Mouse (Mus musculus): Measurements from ENCODE around the gene Pttg1.

The Pttg1 gene

GRCm38 (mm10) chr11:43410291-43410690 lies 15.8 kb downstream of the Pttg1 start:
- DNase-seq (ENCODE audit: low spot score in 2 of 2) = peak in 1 of 2 experiments; percentile 12

GRCm38 (mm10) chr11:43408888-43409287 lies 17.2 kb downstream of the Pttg1 start:
- DNase-seq (ENCODE audit: low spot score in 2 of 2) = no peak

DNA sequence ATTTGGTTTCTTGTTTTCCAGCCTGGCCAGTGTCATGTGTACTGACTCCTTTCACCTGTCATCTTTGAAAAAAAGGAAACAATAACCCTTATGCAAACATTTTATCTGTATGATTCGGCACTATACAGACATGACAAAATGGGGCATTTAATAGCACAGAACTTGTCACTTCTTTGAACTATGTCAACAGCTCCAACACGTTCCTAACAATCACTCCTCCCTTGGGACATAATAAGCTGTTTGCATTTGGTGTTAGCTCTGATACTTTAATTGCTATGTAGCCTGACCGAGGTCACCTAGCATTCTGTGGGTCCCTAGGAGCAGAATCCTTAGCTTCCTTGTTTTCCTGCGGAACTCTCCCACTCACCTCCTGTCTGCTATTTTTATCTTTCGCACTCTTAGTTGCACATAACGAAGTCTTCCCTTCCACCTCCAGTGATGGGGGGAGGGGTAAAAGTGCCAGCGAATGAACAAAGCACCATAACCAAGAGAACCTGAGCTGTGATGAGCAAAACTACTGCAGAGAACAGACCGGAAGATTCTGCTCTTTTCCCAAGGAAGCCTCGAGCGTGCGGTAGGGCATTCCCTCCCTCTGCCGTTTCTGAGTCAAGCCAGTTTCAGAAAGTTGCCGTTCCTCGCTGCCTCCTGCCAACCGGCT lies 21.8 kb downstream of the Pttg1 start:
- DNase-seq (ENCODE audit: low spot score in 2 of 2) = no peak

- DNase-seq (ENCODE audit: low spot score in 2 of 2) = no peak
These were observed 25.9 kb downstream of the Pttg1 start for GRCm38 (mm10) chr11:43400131-43400530.

GRCm38 (mm10) chr11:43399297-43399696 lies 26.8 kb downstream of the Pttg1 start:
- DNase-seq (ENCODE audit: low spot score in 2 of 2) = no peak

DNA sequence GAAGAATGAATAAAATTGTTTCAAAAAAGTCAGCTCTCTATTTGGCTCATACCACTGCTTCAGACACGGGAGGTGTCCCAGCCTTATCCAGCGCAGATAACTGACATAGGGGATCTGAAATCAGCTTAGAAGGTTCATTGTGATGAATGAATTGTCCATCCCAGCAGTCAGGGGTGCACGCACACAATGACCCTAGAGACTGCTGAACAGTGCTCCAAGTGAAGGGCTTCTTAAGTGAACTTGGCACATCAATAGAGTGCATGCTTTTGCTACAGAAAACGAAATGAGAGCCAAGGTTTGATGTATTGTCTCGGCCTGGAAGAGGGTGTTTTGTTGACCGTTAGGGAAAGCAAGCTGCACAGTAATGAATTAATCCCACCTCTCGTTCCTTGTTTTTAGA lies 29.4 kb downstream of the Pttg1 start:
- no peak for DNase-seq (ENCODE audit: low spot score in 2 of 2)

GRCm38 (mm10) chr11:43396246-43396645 lies 29.8 kb downstream of the Pttg1 start:
- DNase-seq (ENCODE audit: low spot score in 2 of 2) = no peak

GRCm38 (mm10) chr11:43395073-43395948 lies 30.7 kb downstream of the Pttg1 start:
- DNase-seq (ENCODE audit: low spot score in 2 of 2) = no peak

DNA sequence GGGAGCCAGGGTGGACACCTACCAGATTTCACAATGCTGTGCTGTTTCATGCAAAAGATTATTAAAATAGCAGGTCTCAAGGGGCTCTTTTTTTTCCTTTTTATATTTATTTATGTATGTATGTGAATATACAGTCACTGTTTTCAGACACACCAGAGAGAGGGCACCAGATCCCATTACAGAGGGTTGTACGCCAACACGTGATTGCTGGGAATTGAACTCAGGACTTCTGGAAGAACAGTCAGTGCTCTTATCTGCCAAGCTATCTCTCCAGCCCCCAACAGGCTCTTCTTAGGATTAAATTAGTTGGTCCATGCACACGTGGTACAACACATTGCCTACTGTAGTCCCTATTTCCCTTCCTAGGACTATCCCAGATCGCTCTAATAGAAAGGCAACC lies 32.7 kb downstream of the Pttg1 start:
- no peak for DNase-seq (ENCODE audit: low spot score in 2 of 2)

- DNase-seq (ENCODE audit: low spot score in 2 of 2) = no peak
These were observed 33.3 kb downstream of the Pttg1 start for GRCm38 (mm10) chr11:43392757-43393156.

- DNase-seq (ENCODE audit: low spot score in 2 of 2) = no peak
These were observed 36.9 kb downstream of the Pttg1 start for GRCm38 (mm10) chr11:43389118-43389517.

GRCm38 (mm10) chr11:43388122-43389097 lies 37.6 kb downstream of the Pttg1 start:
- no peak for DNase-seq (ENCODE audit: low spot score in 2 of 2)

DNA sequence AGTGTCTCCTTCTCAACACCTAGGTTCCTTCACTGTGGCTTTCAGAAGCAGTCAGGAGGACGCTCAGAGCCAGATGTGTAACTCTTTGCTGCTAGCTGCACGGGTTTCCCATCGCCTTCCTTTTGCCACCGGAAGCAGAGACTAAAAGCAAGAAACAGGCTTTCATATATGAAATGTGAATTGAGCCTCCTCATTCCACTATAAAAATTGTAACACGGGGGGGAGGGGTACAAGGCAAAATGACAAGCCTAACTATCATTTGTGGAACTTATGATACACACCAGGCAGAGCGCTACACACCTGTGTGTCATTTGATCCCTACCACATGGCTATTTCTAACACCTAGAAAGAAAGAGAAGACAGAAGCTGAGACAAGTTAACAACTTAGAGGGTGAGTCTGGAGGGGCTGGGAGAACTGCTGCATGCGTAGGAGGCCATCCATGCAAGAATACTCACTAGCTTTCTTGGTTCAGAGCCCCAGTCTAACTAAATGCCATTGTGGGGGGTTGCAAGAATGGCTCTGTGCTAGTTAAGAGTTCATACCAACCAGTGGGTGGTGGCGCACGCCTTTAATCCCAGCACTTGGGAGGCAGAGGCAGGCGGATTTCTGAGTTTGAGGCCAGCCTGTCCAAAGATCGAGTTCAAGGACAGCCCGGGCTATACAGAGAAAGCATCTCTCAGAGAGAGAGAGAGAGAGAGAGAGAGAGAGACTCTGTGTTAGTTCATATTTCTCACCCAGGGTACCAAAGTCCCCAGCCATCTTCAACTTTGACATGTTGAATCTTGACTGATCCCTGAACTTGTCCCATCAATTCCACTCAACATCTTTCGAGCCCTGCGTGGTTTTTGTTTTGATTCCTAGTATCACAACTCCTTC lies 38.8 kb downstream of the Pttg1 start:
- no peak for DNase-seq (ENCODE audit: low spot score in 2 of 2)

DNA sequence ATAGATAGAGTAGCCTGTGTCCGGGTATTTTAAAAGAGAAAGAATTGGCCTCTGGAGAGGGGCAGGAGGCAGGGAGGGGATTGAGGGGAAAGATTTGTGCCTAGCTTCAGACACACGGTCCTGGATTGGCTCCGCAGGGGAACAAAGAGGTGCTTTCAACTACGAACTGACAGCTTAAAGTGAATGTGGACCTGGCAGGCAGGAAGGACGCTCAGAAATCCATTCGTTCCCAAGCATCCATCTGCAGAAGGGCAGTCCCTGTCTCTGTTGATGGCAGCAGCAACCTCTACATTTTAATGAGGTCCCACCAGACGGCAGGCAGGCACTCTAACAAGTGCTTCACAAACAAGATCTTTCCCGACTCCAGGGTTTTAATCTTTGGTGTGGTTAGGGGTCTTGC lies 40.3 kb downstream of the Pttg1 start:
- DNase-seq (ENCODE audit: low spot score in 2 of 2) = no peak

DNA sequence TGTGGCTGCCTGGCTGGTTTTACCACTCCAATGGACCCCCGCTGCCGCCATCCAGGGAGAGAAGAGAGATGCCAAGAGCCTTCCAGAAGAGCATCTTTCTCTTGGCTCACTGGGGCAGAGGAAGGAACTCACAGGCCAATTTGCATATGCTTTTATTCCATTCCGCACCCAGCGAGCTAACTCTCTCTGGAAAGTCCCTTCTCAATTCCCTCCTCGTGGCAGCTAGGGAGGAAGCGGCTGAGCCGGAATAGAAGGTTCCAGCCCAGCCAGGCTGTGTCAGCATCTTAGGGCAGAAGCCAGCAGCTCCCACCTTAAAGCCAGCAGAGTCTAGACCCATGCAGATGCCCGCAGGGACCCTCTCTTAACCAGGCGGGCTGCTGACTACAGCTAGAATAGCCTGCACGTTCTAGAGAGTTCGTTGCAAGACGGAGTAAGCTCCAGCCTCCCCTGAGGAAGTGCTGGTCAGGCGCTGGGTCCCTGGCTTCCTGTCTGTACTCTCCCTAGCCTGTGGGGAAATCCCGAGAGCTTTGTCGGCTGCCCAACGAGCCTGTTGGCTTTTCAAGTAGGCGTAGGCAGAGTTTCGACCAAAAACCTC lies 40.9 kb downstream of the Pttg1 start:
- DNase-seq (ENCODE audit: low spot score in 2 of 2) = peak in 1 of 2 experiments; percentile 39

DNA sequence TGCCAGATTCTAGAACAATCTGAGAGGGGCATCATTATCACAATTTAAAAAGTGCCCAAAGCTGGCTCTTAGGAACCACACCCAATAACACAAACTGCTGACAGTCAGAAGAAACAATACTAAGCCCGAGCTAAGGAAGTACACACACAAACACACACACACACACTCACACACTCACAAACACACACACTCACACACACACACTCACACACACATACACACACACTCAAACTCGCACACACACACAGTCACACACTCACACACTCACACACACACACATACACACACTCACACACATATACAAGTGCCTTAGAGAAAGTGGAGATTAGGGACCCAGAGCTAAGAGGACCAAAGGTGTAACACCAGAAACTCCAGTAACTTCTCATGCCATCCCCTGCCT lies 42.5 kb downstream of the Pttg1 start:
- DNase-seq (ENCODE audit: low spot score in 2 of 2) = no peak

GRCm38 (mm10) chr11:43380901-43381300 lies 45.1 kb downstream of the Pttg1 start:
- DNase-seq (ENCODE audit: low spot score in 2 of 2) = peak in 1 of 2 experiments; percentile 16

GRCm38 (mm10) chr11:43379911-43380485 lies 46.1 kb downstream of the Pttg1 start:
- DNase-seq (ENCODE audit: low spot score in 2 of 2) = peak; percentile 5 to 54

DNA sequence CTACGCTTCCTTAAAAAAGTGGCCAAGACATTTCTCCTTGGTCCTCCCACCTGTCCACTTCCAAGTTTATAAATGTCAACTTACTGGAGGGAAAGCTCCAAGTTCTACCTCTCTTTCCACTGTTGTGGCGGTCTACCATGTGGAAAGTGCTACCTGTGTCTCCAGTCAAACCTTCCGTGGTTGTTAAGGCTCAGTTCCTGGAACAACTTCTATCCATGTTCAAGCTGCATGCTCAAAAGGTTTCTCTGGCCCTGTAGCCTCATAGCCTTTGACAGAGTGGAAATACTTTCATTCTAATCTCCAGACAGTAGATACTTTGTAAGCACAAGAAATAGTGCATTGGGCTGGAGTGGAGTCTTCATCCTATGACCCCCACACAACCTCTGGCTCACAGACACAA lies 46.6 kb downstream of the Pttg1 start:
- DNase-seq (ENCODE audit: low spot score in 2 of 2) = peak in 1 of 2 experiments; percentile 4
